Mouse (Mus musculus): ENCODE measurements around the gene Gpr3. TPM values are rescaled to one million over a fixed set of nuclear protein-coding genes. Genes with fewer than 3 reads are reported as not detected.

The Gpr3 gene
- total and polyA plus RNA-seq, 2 experiments from 2014 or later = 0.15 TPM; not detected in 1

DNA sequence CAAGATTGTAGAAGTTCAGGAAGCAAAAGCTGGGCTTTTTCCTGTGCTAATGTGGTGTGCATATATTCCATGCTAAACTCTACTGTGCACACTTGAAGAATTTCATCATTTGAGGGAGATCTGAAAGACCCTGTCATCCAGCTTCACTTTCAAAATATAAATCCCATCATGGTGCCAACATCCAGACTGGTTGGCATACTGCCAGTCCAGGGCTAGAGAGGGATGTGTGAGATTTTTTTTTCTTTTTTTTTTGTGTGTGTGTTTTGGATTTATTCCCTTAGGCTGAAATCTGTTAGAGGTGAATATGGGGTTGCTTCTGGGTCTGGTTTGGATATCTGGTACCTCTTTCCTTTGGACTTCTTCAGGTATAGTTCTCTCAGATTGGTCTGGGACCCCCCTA is 41.7 kb downstream of the Gpr3 start:
- TF ChIP-seq EP300 (IDR thresholded peaks at IDR 0.05; ENCODE audit: low read depth) = no peak
- no peak for TF ChIP-seq CTCF (IDR thresholded peaks at IDR 0.05; ENCODE audit: low read depth)
- ATAC-seq (ENCODE audit: insufficient read depth, low read depth) = no peak
- DNase-seq (ENCODE audit: low spot score) = no peak

GRCm38 (mm10) chr4:133170056-133170524 is 42.2 kb downstream of the Gpr3 start:
- DNase-seq (ENCODE audit: low spot score) = no peak
- Histone ChIP-seq H3K4me2 (ENCODE audit: low read depth, low read length) (peak overlapping the region; percentile 28; the same call in 1 of the 2 replicates), H3K4me1 (ENCODE audit: control insufficient read depth, insufficient read depth) (peaks cover 48% of the 10 kb centered on the region), H3K36me3 (replicated peaks; ENCODE audit: control insufficient read depth, insufficient read depth, low read length) (peaks cover 7% of the 10 kb centered on the region), H3K27ac (ENCODE audit: low read depth) (peak overlapping the region; percentile 74), H3K9ac (replicated peaks; ENCODE audit: low read depth, low read length) (no peak overlapping the region), H3K4me3 (ENCODE audit: low read depth, low read length) (no peak overlapping the region), H3K9me3 (replicated peaks; ENCODE audit: control insufficient read depth, low read length) (no peaks in the 10 kb centered on the region), H3K27me3 (ENCODE audit: control insufficient read depth, insufficient read depth, low read length) (no peaks in the 10 kb centered on the region)
- no peak for ATAC-seq (ENCODE audit: insufficient read depth, low read depth)
- TF ChIP-seq EP300 (IDR thresholded peaks at IDR 0.05; ENCODE audit: low read depth) = no peak
- no peak for TF ChIP-seq CTCF (IDR thresholded peaks at IDR 0.05; ENCODE audit: low read depth)
- WGBS = 47% methylated on average over 3 of the region's 3 CpGs

More for the DNA sequence above, 41.7 kb downstream of the Gpr3 start:
- H3K36me3 ChIP-seq (replicated peaks; ENCODE audit: control insufficient read depth, insufficient read depth, low read length) = 0 out of 2 replicates have a peak, but pooled peaks cover 3% of the 10 kb centered on the region
- H3K9ac ChIP-seq (replicated peaks; ENCODE audit: low read depth, low read length) = no peak overlapping the region
- no peaks in the 10 kb centered on the region for H3K9me3 ChIP-seq (replicated peaks; ENCODE audit: control insufficient read depth, low read length)
- H3K4me1 ChIP-seq (ENCODE audit: control insufficient read depth, insufficient read depth) = peaks cover 53% of the 10 kb centered on the region
- H3K27ac ChIP-seq (ENCODE audit: low read depth) = peak overlapping the region; percentile 74
- H3K4me3 ChIP-seq (ENCODE audit: low read depth, low read length) = no peak overlapping the region
- no peak overlapping the region for H3K4me2 ChIP-seq (ENCODE audit: low read depth, low read length)
- H3K27me3 ChIP-seq (ENCODE audit: control insufficient read depth, insufficient read depth, low read length) = no peaks in the 10 kb centered on the region

DNA sequence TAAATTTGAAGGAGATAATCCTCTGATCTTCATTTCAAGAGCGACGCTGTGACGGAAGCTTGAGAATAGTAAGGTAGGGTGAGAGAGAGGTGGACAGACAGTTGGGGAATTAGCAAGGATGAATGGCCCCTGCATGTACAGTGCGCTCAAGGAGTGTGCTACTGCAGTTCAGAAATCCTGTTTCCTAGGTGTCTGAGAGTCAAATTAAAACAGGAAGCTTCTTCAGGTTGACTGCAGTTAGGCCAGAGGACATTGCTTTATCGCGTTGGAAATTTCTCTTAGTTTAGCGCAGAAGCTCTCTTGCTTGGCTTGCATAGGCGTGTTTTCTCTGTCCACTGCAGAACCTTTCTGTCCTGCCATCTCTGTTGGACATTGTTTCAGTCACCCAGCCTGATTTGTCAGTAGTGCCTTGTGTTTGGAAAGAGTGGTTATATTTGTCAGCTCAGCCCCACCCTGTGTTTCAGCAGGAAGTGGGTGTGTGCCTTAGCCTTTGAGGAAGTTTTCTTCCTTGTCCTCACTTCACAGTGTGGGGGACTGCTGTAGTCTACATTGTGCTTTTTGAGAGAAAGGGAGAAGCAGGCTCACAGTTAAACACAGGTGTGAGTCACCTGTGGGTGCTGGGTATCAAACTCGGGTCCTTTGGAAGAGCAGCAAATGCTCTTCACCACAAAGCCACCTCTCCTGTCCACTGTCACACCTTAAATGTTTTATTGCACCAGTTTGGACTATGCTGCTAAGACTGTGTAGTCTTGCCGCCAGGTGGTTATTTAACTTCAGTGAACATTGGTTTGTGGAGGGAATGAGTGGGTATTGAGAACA is 42.9 kb downstream of the Gpr3 start:
- Histone ChIP-seq H3K4me3 (ENCODE audit: low read depth, low read length) (no peak overlapping the region), H3K36me3 (replicated peaks; ENCODE audit: control insufficient read depth, insufficient read depth, low read length) (peaks cover 13% of the 10 kb centered on the region), H3K4me2 (ENCODE audit: low read depth, low read length) (peak overlapping the region; percentile 28; the same call in 1 of the 2 replicates), H3K9ac (replicated peaks; ENCODE audit: low read depth, low read length) (no peak overlapping the region), H3K9me3 (replicated peaks; ENCODE audit: control insufficient read depth, low read length) (no peaks in the 10 kb centered on the region), H3K4me1 (ENCODE audit: control insufficient read depth, insufficient read depth) (peaks cover 45% of the 10 kb centered on the region), H3K27ac (ENCODE audit: low read depth) (peak overlapping the region; percentile 74), H3K27me3 (ENCODE audit: control insufficient read depth, insufficient read depth, low read length) (no peaks in the 10 kb centered on the region)
- ATAC-seq (ENCODE audit: insufficient read depth, low read depth) (peak; percentile 44; the same call in 1 of the 2 replicates), DNase-seq (ENCODE audit: low spot score) (peak; percentile 63)
- TF ChIP-seq EP300 (IDR thresholded peaks at IDR 0.05; ENCODE audit: low read depth) (no peak; the same call in 1 of the 2 replicates), CTCF (IDR thresholded peaks at IDR 0.05; ENCODE audit: low read depth) (no peak)
- WGBS = 63% methylated on average over 10 of the region's 10 CpGs

- H3K27me3 ChIP-seq (ENCODE audit: control insufficient read depth, insufficient read depth, low read length) = no peaks in the 10 kb centered on the region
- H3K4me3 ChIP-seq (ENCODE audit: low read depth, low read length) = no peak overlapping the region
- H3K27ac ChIP-seq (ENCODE audit: low read depth) = peak overlapping the region; percentile 18
- ATAC-seq (ENCODE audit: insufficient read depth, low read depth) = no peak
- no peak for DNase-seq (ENCODE audit: low spot score)
- H3K36me3 ChIP-seq (replicated peaks; ENCODE audit: control insufficient read depth, insufficient read depth, low read length) = peaks cover 25% of the 10 kb centered on the region
- 36% methylated on average over 9 of the region's 9 CpGs for WGBS
- TF ChIP-seq EP300 (IDR thresholded peaks at IDR 0.05; ENCODE audit: low read depth) (no peak), CTCF (IDR thresholded peaks at IDR 0.05; ENCODE audit: low read depth) (no peak)
- H3K4me2 ChIP-seq (ENCODE audit: low read depth, low read length) = no peak overlapping the region
- no peak overlapping the region for H3K9ac ChIP-seq (replicated peaks; ENCODE audit: low read depth, low read length)
- H3K4me1 ChIP-seq (ENCODE audit: control insufficient read depth, insufficient read depth) = peaks cover 34% of the 10 kb centered on the region
- no peaks in the 10 kb centered on the region for H3K9me3 ChIP-seq (replicated peaks; ENCODE audit: control insufficient read depth, low read length)
Observed at GRCm38 (mm10) chr4:133166773-133167172, 45.6 kb downstream of the Gpr3 start.

DNA sequence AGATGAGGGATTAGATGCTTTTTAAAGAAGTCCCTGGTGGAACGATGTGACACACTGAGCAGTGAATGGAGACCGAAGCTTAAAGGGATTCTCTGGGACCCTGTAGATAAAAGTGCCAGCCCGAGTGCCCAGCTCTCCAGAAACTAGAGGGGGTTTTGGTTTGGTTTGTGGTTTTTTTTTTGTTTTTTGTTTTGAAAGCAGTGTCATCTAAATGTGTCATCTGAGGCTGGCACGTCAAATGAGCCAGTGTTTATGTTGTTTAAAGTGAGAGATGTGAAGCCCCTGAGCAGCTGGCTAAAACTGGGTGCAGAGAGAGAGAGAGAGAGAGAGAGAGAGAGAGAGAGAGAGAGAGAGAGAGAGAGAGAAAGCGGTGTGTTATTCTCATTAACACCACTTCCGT is 50.1 kb downstream of the Gpr3 start:
- no peaks in the 10 kb centered on the region for H3K9me3 ChIP-seq (replicated peaks; ENCODE audit: control insufficient read depth, low read length)
- no peak for DNase-seq (ENCODE audit: low spot score)
- H3K4me3 ChIP-seq (ENCODE audit: low read depth, low read length) = no peak overlapping the region
- no peak overlapping the region for H3K4me2 ChIP-seq (ENCODE audit: low read depth, low read length)
- no peaks in the 10 kb centered on the region for H3K27me3 ChIP-seq (ENCODE audit: control insufficient read depth, insufficient read depth, low read length)
- H3K4me1 ChIP-seq (ENCODE audit: control insufficient read depth, insufficient read depth) = peaks cover 16% of the 10 kb centered on the region
- WGBS = 67% methylated on average over 6 of the region's 6 CpGs
- ATAC-seq (ENCODE audit: insufficient read depth, low read depth) = no peak
- no peak for TF ChIP-seq EP300 (IDR thresholded peaks at IDR 0.05; ENCODE audit: low read depth)
- TF ChIP-seq CTCF (IDR thresholded peaks at IDR 0.05; ENCODE audit: low read depth) = no peak
- H3K9ac ChIP-seq (replicated peaks; ENCODE audit: low read depth, low read length) = no peak overlapping the region
- peaks cover 34% of the 10 kb centered on the region for H3K36me3 ChIP-seq (replicated peaks; ENCODE audit: control insufficient read depth, insufficient read depth, low read length)
- H3K27ac ChIP-seq (ENCODE audit: low read depth) = no peak overlapping the region; the same call in 1 of the 2 replicates
